Mouse (Mus musculus) T-helper 2 cell (primary cell): Measurements from ENCODE around the gene Cfap221.

Experiments used
- in situ Hi-C: fragments of 300-600 bp; cut with MboI, MseI; formaldehyde crosslinking; loops from one replicate; pipeline ENCODE4 v1.15.1; 2025; ENCODE audit warnings: high pct_unique_total_duplicates

The Cfap221 gene

DNA sequence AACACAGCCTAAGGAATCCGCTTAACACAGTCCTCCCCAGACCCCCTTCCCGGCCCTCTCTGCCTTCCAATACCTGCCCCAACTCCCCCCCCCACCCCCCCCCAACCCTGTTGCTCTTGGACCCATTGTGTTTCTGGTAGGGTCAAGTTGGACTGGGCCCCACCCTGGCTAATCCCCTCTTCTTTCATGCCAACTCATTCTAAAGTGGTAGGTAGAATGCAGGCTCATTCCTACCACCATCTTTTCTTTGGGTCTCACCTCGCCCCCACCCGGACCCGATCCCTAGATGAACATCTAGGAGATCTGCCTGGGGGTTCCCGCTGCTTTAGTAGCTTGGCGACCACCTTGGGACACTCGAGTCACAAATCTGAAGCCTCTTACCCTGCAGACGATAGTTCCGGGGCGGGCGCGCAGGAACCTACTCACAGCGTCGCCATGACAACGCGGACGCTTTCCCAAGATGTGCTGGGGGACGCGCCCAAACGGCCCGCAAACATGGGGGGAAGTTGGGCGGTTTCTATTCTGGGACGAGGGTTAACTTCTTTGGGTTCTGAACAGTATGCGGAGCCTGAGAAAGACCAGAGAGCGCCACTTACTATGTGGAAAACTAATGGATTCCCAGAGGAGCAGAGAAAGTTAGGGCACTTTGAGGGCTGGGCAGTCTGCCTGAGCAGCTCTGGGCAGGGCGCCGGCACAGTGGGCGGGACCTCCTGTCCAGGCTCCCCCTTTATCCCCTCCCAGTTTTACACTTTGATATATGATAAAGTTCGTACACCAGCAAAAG, at the start of gene Cfap221:
Cfap221 (minus strand) TSS at position 437 of the 784 bp plus-strand sequence.
- in situ Hi-C loops, result no loop called here

- in situ Hi-C loops, result loop anchor here (25.0 kb wide), 1 partner anchor 1193 kb away; no protein-coding TSS in a partner anchor
Observed at GRCm38 (mm10) chr1:120044584-120044983, 47.5 kb upstream of the Cfap221 start.

DNA sequence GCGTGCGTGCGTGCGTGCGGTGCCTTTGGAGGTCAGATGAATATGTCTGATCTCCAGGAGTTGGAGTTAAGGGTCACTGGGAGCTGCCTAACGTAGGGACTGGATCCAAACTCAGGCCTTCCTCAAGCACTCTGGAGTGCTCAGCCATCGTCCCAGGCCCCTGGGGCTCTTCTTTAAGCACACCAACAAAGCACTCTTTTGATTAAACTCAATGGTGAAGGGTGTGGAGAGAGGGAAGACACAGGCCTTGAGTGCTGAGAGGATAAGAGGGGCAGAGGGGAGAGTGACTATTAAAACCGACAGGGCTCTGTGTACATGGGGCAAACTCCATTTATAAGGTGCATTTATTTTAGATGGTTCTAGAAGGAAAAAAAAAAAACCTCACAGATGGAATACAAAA, 45.4 kb upstream of the Cfap221 start:
- in situ Hi-C loops, result loop anchor here (25.0 kb wide), 1 partner anchor 1195 kb away; no protein-coding TSS in a partner anchor

- in situ Hi-C loops, result loop anchor here (25.0 kb wide), 1 partner anchor 1199 kb away; no protein-coding TSS in a partner anchor
Observed at GRCm38 (mm10) chr1:120038594-120038993, 41.6 kb upstream of the Cfap221 start.

GRCm38 (mm10) chr1:120037021-120037683, 40.1 kb upstream of the Cfap221 start:
- in situ Hi-C loops, result loop anchor here (25.0 kb wide), 1 partner anchor 1200 kb away; no protein-coding TSS in a partner anchor

GRCm38 (mm10) chr1:120035456-120036034, 38.5 kb upstream of the Cfap221 start:
- in situ Hi-C loops, result loop anchor here (25.0 kb wide), 1 partner anchor 1202 kb away; no protein-coding TSS in a partner anchor

- in situ Hi-C loops, result loop anchor here (5.0 to 25.0 kb wide), 2 partner anchors 58 to 1203 kb away; no protein-coding TSS in a partner anchor
Observed at GRCm38 (mm10) chr1:120034793-120035192, 37.8 kb upstream of the Cfap221 start.

DNA sequence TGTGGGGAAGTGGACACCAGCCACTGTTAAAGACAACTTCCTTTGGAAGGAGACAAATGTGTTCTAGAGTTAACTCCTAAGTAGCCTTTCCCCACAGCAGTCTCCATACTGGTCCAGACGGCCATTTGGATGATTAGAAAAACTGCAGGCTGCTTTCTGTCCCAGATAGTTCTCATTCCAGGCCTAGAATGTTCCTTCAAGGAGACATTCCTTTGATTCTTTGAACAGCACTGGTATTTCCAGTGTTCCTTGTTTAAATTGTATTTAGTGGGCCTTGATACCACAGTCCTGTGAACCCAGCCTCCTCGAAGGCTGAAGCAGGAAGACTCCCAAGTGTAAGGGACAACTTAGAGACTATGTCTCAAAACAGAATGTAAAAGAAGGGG, 36.4 kb upstream of the Cfap221 start:
- in situ Hi-C loops, result loop anchor here (5.0 to 25.0 kb wide), 2 partner anchors 59 to 1204 kb away; no protein-coding TSS in a partner anchor

DNA sequence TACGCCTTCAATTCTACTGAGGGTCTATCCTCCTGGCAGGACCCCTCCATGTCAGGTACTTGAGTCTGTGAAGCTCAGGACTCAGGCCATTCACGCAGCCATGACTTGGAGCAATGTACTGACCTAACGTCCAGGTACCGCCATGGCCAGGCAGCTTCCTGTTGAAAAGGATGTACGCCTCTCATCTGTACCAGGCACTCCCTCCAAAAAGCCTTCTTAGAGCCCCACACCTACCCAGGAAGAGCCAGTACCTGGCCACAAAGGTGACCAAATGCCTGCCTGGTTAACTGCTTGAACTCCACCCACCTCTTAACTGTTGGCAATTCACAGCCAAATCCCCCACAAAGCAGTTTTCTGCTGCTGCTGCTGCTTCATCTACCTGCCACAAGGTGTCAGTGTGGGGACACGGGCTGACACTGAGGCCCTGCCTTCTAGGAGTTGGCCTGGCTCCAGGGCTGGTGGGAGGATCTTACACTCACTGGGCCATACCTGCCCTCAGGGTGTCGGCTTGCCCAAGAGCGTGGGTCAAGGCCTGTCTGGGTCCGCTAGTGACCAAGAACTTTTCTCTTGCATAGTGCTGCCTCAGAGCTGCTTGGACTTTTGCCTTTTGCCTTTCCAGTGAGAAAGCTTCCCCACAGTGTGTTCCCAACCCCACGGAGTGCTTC, 35.9 kb upstream of the Cfap221 start:
- in situ Hi-C loops, result loop anchor here (5.0 to 25.0 kb wide), 2 partner anchors 59 to 1204 kb away; no protein-coding TSS in a partner anchor

DNA sequence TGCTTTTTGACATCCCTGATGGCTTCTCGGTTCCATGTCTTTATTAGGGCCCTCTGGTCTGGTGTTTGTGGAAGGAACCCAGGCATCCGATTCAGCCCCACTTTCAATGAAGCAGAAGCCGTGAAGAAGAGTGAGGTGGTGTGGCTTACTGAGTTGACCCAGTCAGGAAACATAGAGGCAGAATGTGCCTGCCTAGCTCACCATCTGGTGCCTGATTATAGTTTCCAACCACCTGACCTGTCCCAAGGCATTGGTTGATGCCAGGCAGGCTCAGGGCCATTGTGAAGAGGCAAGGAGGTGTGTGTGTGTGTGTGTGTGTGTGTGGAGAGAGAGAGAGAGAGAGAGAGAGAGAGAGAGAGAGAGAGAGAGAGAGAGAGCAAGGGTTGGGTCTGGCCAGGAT, 33.4 kb upstream of the Cfap221 start:
- in situ Hi-C loops, result loop anchor here (5.0 to 25.0 kb wide), 2 partner anchors 62 to 1207 kb away; no protein-coding TSS in a partner anchor

DNA sequence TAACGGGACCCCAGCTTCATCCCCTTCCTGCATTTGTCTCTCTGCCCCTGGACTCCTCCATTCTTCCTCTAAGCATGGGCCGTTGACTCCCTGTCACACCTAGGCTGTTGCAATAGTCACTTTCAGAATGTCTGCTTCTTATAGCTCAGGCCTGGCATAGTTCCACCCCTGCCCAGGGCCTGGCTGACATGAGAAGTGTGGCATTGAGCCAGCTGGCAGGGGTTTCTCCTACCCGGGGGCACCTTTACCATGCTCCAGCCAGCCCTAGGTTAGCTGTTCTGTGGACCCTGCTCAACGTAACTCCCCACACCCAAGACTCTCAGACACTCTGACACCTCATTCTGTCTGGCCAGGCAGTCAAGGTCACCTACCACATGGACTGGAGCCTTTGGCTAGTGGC, 30.7 kb upstream of the Cfap221 start:
- in situ Hi-C loops, result loop anchor here (25.0 kb wide), 1 partner anchor 1210 kb away; no protein-coding TSS in a partner anchor

GRCm38 (mm10) chr1:120025050-120025439, 28.0 kb upstream of the Cfap221 start:
- in situ Hi-C loops, result loop anchor here (25.0 kb wide), 1 partner anchor 1212 kb away; no protein-coding TSS in a partner anchor

DNA sequence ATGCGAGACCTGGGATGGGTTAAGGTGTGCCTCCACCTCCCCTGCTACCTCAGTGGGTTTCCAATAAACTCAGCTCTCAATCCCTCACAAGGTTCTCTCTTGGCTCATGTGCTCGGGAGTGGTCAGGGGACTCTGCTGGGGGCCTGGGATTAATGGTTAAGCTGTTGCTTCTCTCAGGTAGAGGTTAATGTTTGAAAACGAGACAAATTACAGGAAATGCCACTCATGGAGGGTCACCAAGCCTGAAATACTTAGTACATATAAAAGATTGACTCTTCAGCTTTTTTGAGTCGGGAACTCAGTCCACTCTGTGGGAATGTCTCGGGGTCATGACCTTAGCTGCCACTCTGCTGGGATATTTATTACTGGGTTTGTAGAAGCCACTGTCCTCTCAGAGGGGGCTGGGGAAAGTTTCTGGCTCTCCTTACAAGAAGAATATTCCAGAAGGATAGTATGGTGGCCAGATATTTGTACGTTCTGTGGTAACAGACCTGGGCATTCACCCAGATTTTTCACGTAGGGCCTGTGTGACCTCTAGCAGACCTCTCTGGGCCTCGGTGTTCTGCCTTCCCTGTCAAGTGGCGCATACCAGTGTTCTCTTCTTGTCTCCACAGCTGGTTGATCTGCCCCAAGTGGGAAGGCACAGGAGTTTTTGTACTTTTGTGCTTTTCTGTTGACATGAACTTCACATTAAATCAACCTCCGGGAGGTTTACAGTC, 27.5 kb upstream of the Cfap221 start:
- in situ Hi-C loops, result loop anchor here (25.0 kb wide), 1 partner anchor 1213 kb away; no protein-coding TSS in a partner anchor

- in situ Hi-C loops, result no loop called here
Observed at GRCm38 (mm10) chr1:120021951-120022350, 24.9 kb upstream of the Cfap221 start.

DNA sequence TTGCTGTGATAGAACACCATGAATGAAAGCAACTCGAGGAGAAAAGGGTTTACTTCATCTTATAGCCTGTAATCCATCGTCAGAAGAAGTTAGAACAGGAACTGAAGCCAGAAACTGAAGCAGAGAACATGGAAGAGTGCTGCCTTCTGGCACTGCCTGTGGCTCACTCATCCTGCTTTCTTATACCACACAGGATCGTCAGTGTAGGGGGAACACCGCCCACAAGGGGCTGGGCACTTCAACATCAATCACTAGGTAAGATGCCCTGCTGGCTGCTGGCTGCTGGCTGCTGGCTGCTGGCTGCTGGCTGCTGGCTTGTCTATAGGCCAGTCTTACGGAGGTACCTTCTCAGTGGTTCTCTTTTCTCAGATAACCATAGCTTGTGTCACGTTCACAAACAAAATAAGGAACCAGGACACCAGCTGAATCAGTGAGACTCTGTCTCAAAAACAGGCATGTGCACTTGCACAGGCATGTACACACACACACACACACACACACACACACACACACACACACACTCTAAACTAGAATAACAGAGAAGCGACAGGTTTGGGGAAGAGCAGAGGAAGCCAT, 23.4 kb upstream of the Cfap221 start:
- in situ Hi-C loops, result no loop called here

- in situ Hi-C loops, result no loop called here
Observed at GRCm38 (mm10) chr1:120019428-120019827, 22.4 kb upstream of the Cfap221 start.

GRCm38 (mm10) chr1:120018900-120019299, 21.9 kb upstream of the Cfap221 start:
- in situ Hi-C loops, result no loop called here

GRCm38 (mm10) chr1:120016240-120016639, 19.2 kb upstream of the Cfap221 start:
- in situ Hi-C loops, result no loop called here

DNA sequence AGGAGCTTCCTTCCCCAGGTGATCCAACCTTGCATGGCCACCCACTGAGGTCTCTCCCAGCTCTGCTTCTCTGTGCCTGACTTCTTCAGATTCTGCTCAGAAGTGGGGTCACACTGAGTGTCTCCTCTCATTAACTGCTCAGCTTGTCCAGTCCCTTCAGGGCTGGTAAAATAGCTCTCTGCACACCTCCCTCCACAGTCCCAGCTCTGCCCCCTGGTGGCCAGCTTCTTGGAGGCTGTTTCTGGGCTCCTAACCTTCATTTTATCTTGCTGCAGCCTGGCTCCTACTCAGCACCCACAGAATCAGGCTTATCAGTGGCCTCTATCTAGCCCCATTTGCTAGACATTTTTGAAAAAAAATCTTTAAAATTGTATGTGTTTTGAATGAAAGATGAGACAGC, 16.1 kb upstream of the Cfap221 start:
- in situ Hi-C loops, result no loop called here

DNA sequence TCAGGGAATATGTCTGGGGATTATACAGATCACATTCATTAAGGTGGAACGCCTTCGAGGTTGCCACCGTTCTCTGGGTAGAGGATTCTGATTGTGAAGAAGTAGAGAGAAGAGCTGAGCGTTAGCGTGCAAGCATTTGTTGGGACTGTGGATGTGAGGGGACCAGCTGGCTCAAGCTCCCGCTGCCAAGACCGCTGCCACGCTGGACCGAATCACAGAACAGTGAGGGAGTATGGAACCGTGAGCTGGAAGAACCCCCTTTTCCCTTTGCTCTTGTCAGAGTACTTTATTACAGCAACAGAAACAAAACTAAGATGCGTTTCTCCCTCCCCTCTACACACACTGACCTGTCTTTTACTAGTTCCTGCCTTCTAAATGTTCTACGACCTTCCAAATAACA, 15.6 kb upstream of the Cfap221 start:
- in situ Hi-C loops, result no loop called here
